Mouse (Mus musculus) layer of hippocampus, postnatal 36 days (tissue): ENCODE data around the gene Parp12. TPM values are rescaled to one million over a fixed set of nuclear protein-coding genes. Genes with fewer than 3 reads are reported as not detected.

ENCODE experiments used
- DNase-seq, 2 experiments: peaks; one replicate each; pipeline ENCODE4 v3.0.0; 2022
- total RNA-seq, 2 experiments: library from RNA; stranded (reverse); gene quantifications; 2 replicates each; pipeline ENCODE4 v1.2.3; 2021

The Parp12 gene
- 1 to 10 TPM; 5.7 to 6.3 TPM for total RNA-seq

DNA sequence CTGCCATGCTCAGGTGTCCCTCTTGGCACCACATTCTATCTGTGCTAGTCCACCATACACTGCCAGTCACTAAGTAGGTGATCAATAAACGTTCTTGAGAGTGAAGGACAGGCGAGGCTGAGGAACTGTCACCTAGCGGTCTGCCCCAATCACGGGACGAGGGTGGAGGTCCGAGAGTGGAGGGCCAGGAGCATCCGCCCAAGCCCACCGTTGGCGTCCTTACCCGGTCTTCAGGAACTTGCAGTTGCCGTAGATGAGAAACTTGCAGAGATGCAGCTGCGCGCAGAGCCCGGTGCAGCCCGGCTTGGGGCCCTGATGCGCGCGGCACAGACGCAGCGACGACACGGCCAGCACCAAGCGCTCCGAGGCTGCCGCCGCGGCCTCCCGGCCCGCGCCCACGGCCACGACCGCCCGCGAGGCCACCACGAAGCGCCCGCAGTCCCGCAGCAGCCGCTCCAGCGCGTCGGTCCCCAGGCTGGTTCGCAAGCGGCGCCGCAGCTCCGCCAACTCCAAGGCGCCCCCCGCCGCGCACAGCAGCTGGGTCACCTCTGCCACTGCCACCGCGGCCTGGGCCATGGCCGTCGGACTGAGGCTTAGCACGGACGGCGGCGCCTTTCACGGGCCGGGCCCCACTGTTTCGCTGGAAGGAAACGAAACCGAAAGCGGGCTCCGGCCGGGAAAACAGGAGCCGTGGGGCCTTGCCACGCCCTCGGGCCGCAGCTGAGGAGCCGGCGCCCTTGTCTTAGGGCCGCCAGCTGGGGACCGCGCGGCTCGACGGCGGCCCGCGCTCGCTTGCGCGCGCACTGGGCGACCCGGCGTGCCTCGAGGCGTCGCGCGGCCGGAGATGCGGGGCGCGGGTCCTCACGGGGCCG, at the start of gene Parp12:
TSS of gene Parp12 (minus strand) at position 766 of the 872 bp plus-strand sequence.
- DNase-seq = peak; percentile 37 to 49

DNA sequence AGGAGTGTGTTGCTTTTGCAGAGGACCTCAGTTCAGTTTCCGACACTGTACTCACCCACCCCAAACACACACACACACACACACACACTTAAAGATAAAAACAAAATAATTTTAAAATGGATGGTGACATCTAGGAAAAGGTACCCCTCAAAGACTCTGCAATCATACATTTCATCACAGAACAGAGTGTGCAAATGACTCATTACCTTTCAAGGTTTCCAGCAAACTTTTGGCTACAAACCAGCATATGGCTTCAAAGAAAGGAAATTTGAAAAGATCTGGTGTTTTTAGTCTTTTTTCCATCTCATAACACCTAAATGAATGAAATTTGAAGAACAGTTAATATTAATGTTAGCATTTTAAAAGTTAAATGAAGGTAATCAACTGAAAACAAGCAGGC, 46.7 kb upstream of the Parp12 start:
- no peak for DNase-seq

DNA sequence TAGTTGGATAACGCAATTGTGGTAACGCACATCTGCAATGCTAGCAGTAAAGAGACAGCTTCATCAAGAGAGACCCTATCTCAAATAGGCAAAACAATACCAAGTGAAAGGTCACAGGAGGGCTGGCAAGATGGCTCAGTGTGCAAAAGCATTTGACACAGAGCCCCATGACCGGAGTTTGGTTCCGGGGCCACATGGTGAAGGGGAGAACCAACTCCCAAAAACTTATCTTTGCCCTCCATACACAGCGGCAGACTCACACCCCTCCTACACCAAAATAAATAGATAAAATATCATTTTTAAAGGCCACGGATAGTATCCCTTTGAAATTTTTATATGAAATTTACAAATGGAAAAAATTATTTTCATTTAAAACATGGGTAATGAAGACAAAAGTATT, 43.8 kb upstream of the Parp12 start:
- DNase-seq = no peak

DNA sequence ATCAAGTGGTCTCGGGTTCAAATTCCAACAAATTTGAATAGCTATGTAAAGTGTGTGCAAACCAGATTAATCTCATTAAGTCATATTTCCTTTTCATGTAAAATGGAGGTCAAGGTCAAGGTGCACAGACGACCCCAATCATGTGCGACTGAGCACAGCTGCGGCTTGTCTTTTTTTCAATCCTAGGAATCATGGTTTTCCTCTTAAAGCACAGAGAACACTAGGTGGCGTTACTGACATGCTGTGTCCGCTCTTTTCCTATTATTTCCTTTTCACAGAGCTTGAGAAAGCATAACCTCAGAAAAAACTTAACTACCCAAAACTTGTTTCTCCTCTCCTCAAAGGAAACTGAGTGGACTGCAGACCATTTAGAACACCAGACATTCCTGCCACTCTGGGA, 27.9 kb upstream of the Parp12 start:
- DNase-seq = no peak

GRCm38 (mm10) chr6:39132556-39132955, 14.4 kb upstream of the Parp12 start:
- DNase-seq = no peak

GRCm38 (mm10) chr6:39131480-39131879, 13.3 kb upstream of the Parp12 start:
- no peak for DNase-seq

DNA sequence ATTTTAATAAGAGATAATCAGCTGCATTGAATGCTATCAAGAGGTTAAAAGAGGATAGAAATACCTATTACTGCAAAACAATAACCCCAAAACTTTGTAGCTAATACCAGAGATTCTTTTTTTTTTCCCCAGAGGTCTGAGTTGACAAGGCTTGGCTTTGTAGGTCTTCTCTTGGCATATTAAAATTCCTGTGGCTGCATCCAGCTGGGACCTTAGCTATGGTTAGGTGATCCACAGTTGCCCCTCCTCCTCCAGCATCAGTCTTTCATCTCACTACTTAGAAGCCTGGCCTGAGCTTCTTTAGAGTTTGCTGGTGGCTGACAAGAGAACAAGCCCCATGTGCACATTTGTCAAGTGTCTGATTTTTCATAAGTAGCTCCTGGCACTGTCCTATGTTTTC, 6.6 kb upstream of the Parp12 start:
- no peak for DNase-seq

- no peak for DNase-seq
Measured at GRCm38 (mm10) chr6:39120685-39121084, 2.5 kb upstream of the Parp12 start.

DNA sequence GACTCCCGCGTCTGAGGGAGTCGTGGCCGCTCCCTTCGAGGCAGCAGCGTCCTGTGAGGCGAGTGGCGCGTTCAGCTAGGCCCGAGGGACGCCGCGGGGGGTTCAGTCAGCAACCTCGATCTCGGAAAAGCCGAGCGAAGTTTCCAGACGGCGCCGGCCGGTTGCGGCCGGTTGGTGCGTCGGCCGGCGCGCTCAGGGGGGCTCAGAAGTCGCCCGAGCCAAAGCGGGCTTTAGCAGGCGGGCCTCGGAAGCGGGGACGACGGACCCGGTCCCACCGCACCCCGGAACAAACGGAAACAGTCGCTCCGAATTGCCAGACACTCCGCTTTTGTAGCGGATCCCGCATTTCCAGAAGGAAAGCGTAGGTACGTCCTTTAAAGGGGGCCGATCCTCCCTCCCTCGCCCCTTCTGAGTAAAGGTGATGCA, 320 bp upstream of the Parp12 start:
- DNase-seq = no peak

GRCm38 (mm10) chr6:39115438-39115837, 2.7 kb downstream of the Parp12 start:
- no peak for DNase-seq

- DNase-seq = no peak
Measured at GRCm38 (mm10) chr6:39113141-39113540, 5.0 kb downstream of the Parp12 start.

DNA sequence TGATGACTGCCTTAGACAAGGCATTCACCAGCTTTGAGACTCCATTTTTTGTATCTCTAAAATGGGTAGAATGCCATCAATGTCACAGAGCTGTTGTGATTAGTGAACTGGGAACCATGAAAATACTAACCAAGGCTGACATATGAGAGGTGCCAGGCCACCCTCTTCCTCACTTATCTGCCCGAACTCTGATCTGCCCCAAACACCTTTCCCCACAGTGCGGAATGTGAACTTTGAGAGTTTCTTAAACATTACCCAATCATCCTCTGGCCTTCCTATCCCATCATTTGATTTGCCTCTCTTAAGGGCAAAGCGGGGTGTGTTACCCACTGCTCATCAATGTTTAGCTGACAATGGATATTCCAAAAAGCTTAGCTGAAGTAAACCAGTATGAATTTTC, 5.4 kb downstream of the Parp12 start:
- DNase-seq = no peak

DNA sequence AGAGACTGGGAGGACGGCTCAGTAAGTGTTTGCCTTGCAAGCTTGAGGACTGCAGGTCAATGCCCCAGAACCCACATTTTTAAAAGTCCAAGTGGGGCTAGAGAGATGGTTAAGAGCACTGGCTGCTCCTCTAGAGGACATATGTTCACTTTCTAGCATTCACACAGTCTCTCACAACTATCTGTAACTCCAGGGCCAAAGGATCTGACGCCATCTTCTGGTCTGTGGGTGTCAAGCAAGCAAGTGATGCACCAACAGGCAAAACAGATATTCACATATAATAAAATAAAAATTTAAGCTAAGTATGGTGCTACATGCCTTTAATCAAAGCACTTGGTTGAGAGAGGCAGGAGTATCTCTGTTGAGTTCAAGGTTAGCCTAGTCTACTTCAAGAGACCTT, 11.3 kb downstream of the Parp12 start:
- DNase-seq = no peak

- DNase-seq = no peak
Measured at GRCm38 (mm10) chr6:39104631-39105030, 13.5 kb downstream of the Parp12 start.

- no peak for DNase-seq
Measured at GRCm38 (mm10) chr6:39076498-39076897, 41.7 kb downstream of the Parp12 start.

DNA sequence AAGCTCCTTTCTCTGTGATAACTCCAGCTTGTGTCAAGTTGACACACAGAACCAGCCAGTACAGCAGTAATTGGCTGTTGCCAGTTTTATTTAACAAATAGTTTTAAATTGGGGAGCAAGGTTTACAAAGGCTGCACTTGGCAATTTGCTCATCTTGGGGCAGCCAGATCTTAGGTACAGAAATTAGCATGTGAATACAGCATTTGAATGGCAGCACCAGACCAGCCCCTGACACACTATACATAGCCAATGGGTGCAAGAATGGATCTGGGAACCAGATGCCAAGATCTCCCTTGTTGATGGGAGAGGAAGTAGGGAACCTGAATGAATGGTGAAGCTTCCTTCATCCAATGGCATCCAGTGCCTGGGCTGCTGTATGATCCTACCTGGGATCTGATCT, 44.0 kb downstream of the Parp12 start:
- DNase-seq = no peak

GRCm38 (mm10) chr6:39072664-39073063, 45.5 kb downstream of the Parp12 start:
- no peak for DNase-seq

DNA sequence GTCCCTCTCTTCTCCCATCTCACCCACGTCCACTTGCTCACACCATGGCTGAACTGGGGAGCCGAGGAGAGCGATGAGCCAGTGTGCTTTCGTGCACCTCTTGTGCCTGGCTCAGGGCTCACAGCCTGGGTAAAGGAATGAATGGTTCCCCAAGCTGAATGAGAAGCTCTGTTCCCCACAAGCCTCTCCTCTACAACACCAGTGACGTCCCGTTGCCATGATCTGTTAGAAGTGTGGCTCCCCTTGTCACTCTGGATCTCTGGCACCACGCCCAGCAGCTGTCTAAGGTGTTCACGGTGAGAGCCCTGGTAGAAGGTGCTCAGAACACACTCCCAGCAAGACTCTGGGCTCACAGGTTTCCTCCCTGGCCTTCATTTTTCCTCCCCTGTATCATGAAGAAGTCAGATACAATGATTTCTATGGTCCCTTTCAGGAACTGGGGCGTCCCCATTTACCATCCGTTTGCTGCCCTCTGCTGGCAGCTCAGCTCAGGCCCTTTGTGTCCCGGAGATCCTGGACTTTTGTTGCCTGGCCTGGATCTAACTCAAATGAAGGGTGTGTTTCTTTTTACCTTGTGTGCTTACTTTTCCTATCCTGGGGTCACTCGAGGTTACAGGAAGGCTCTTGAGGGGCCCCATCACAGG, 51.1 kb downstream of the Parp12 start:
- peak; percentile 73 to 77 for DNase-seq

DNA sequence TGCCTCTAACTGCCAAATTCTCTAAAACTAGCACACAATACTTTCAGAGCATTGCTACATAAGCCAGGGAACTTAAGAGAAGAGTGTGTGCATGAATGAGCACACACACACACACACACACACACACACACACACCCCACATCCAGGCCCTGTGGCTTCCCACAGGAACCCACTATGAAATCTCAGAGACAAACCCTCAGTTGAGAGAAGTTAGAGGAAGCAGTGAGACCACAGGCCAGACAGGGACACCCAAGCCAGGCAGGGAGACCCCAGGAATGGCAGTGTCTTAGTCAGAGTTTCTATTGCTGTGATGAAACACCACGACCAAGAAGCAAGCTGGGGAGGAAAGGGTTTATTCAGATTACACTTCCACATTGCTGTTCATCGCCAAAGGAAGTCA, 54.6 kb downstream of the Parp12 start:
- no peak for DNase-seq

DNA sequence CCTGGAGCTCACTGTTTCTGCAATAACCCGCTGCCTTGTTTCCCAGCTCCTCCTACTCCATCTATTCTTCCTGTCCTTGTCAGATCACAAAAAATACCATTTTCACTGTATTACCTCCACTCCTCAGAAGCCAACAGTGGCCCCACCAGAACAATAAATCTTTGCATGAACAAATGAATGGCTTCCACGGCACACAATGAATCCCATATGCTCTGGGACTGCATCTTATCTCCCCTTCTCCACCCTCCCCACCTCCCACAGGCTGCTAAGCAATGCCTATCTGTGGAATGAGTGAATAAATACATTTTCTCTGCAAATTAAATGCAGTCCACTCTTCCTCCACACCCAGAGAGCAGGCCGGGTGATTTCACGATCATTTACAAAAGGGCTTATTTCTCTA, 57.0 kb downstream of the Parp12 start:
- no peak for DNase-seq

DNA sequence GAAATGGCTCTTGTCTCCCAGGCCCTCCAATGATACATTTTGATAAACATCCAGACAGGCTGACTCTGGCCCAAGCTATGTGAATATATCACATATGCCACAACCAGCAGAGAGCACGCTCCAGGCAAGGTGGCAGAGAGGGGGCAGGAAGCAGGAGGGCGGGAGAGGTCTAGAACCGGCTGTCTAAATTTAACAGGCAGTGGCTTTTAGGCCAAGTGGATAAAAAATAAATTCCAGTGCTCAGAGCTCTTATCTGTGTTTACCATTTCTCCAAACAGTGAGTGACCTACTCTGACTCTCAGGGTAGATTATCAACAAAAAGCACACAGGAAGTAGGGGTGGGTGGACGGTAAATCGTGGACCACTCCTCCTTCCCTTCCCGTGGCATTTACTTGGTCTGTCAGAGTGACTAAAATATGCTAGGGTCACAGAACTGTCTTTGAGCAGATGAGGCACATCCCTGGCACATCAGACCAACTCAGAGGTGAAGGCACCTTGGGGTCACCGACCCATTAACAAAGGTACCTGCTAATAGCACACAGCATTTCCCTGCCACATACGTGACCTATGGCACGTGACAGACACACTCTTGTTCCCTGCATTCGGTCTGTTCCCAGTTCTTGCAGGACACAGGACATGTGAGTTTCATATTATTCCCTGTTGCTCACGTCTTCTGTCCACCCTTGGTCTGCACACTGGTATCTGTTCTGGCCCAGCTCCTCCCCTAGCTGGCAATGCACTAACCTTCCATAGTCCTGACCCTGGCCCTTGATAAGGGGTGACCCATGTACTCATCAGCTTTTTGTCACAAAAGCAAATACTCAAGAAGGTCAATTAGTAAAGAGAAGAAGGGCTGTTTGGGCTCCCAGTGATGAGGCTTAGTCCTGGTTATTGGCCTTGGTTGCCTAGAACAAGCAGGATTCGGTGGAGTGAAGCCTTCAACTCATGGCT, 58.3 kb downstream of the Parp12 start:
- no peak for DNase-seq

- no peak for DNase-seq
Measured at GRCm38 (mm10) chr6:39058936-39059335, 59.2 kb downstream of the Parp12 start.

- no peak for DNase-seq
Measured at GRCm38 (mm10) chr6:39058389-39058788, 59.8 kb downstream of the Parp12 start.
